Mouse (Mus musculus) CH12.LX (cell line): ENCODE measurements around the gene Zfp239. TPM values are rescaled to one million over a fixed set of nuclear protein-coding genes. Genes with fewer than 3 reads are reported as not detected.

Source experiments
- DNase-seq: peaks from one replicate; pipeline ENCODE4 v3.0.0-alpha.2; 2013; ENCODE audit errors: extremely low read depth
- H3K27ac ChIP-seq: 2 replicates; pipeline ENCODE4 v1.5.1; 2012; ENCODE audit warnings: low read depth, mild to moderate bottlenecking, control low read depth, moderate library complexity; ENCODE audit not compliant: insufficient read depth
- H3K27me3 ChIP-seq: replicated peaks from 2 replicates; pipeline ENCODE3; 2012; ENCODE audit warnings: inconsistent platforms
- H3K36me3 ChIP-seq, 2 experiments: replicated peaks in 1 of 2; 2 replicates each; pipeline versions ENCODE3 to v1.6.1; 2012; ENCODE audit warnings: inconsistent platforms in 1 of 2, low read length in 1 of 2, mild to moderate bottlenecking in 1 of 2, mixed read lengths in 1 of 2, moderate library complexity in 1 of 2; ENCODE audit not compliant: control insufficient read depth in 1 of 2, insufficient read depth in 1 of 2
- H3K4me1 ChIP-seq, 2 experiments: 2 replicates each; pipeline ENCODE4 v1.6.1; 2012; ENCODE audit warnings: inconsistent platforms in 1 of 2, moderate library complexity in 1 of 2; ENCODE audit not compliant: insufficient read depth in 2 of 2, control insufficient read depth in 1 of 2
- H3K4me2 ChIP-seq: 2 replicates; pipeline ENCODE4 v1.6.1; 2012; ENCODE audit warnings: low read depth, mild to moderate bottlenecking, control low read depth; ENCODE audit not compliant: poor library complexity, insufficient read depth, severe bottlenecking
- H3K4me3 ChIP-seq, 3 experiments: fragments of 150-350 bp in 1 of 3; sonication (generic) in 1 of 3; replicated peaks in 1 of 3; 2 replicates each; pipeline versions ENCODE3 to v1.5.1; 2011 to 2012; ENCODE audit warnings: low read depth in 2 of 3, low read length in 2 of 3, mild to moderate bottlenecking in 2 of 3, moderate library complexity in 2 of 3, control low read depth in 1 of 3, improper control_type of control experiment in 1 of 3, inconsistent platforms in 1 of 3, mixed read lengths in 1 of 3; ENCODE audit not compliant: poor library complexity in 1 of 3
- H3K79me2 ChIP-seq: replicated peaks from 2 replicates; pipeline ENCODE4 v1.6.1; 2012; ENCODE audit warnings: mild to moderate bottlenecking, moderate library complexity; ENCODE audit not compliant: control insufficient read depth, poor library complexity, insufficient read depth, severe bottlenecking; ENCODE audit errors: extremely low read depth
- H3K9ac ChIP-seq: 2 replicates; pipeline ENCODE4 v1.6.1; 2012; ENCODE audit warnings: low read depth, mild to moderate bottlenecking, control low read depth, moderate library complexity; ENCODE audit not compliant: insufficient read depth
- H3K9me3 ChIP-seq: replicated peaks from 2 replicates; pipeline ENCODE3; 2012; ENCODE audit warnings: low read length, inconsistent platforms, mixed read lengths
- CHD2 ChIP-seq: IDR thresholded peaks from 2 replicates; pipeline ENCODE4 v1.6.1; 2011; ENCODE audit warnings: low read length, improper control_type of control experiment
- CTCF ChIP-seq, 2 experiments: IDR thresholded peaks in 1 of 2; conservative IDR thresholded peaks in 1 of 2; 2 replicates each; pipeline ENCODE4 v1.5.1; 2011 to 2012; ENCODE audit warnings: low read depth in 2 of 2, low read length in 2 of 2, improper control_type of control experiment in 1 of 2, inconsistent platforms in 1 of 2, mild to moderate bottlenecking in 1 of 2, moderate library complexity in 1 of 2
- ELF1 ChIP-seq: IDR thresholded peaks from 2 replicates; pipeline ENCODE4 v1.6.1; 2014; ENCODE audit warnings: low read depth, mild to moderate bottlenecking, inconsistent platforms, low read length, improper control_type of control experiment
- ETS1 ChIP-seq: conservative IDR thresholded peaks from 2 replicates; pipeline ENCODE4 v1.6.1; 2012; ENCODE audit warnings: low read depth, mild to moderate bottlenecking, inconsistent platforms, low read length, improper control_type of control experiment, moderate library complexity
- HCFC1 ChIP-seq: IDR thresholded peaks from 2 replicates; pipeline ENCODE4 v1.6.1; 2012; ENCODE audit warnings: low read depth, mild to moderate bottlenecking, inconsistent platforms, low read length, improper control_type of control experiment
- IRF4 ChIP-seq: IDR thresholded peaks from 2 replicates; pipeline ENCODE4 v1.6.1; 2014; ENCODE audit warnings: low read depth, mild to moderate bottlenecking, inconsistent platforms, low read length, improper control_type of control experiment
- JUND ChIP-seq: conservative IDR thresholded peaks from 2 replicates; pipeline ENCODE4 v1.6.1; 2011; ENCODE audit warnings: low read depth, low read length, improper control_type of control experiment
- MAZ ChIP-seq: IDR thresholded peaks from 2 replicates; pipeline ENCODE4 v1.6.1; 2012; ENCODE audit warnings: low read depth, mild to moderate bottlenecking, inconsistent platforms, low read length, improper control_type of control experiment, moderate library complexity
- PAX5 ChIP-seq: IDR thresholded peaks from 2 replicates; pipeline ENCODE4 v1.6.1; 2012; ENCODE audit warnings: low read length, inconsistent platforms, mixed read lengths
- RAD21 ChIP-seq: IDR thresholded peaks from 2 replicates; pipeline ENCODE4 v1.6.1; 2011; ENCODE audit warnings: low read depth, mild to moderate bottlenecking, low read length, improper control_type of control experiment, moderate library complexity
- SIN3A ChIP-seq: IDR thresholded peaks from 2 replicates; pipeline ENCODE4 v1.6.1; 2012; ENCODE audit warnings: low read length, improper control_type of control experiment, inconsistent platforms
- TBP ChIP-seq: conservative IDR thresholded peaks from 2 replicates; pipeline ENCODE4 v1.6.1; 2011; ENCODE audit warnings: low read depth, low read length, improper control_type of control experiment
- TCF12 ChIP-seq: IDR thresholded peaks from 2 replicates; pipeline ENCODE4 v1.6.1; 2014; ENCODE audit warnings: low read depth, mild to moderate bottlenecking, inconsistent platforms, low read length, improper control_type of control experiment
- USF1 ChIP-seq: IDR thresholded peaks from 2 replicates; pipeline ENCODE4 v1.6.1; 2014; ENCODE audit warnings: low read depth, mild to moderate bottlenecking, inconsistent platforms, low read length, improper control_type of control experiment
- ZC3H11A ChIP-seq: IDR thresholded peaks from 2 replicates; pipeline ENCODE4 v1.6.1; 2012; ENCODE audit warnings: low read depth, mild to moderate bottlenecking, inconsistent platforms, low read length, improper control_type of control experiment
- ZMIZ1 ChIP-seq: IDR thresholded peaks from 2 replicates; pipeline ENCODE4 v1.6.1; 2012; ENCODE audit warnings: low read depth, mild to moderate bottlenecking, inconsistent platforms, low read length, improper control_type of control experiment
- dilution Hi-C: fragments of 300-500 bp; cut with MboI; formaldehyde crosslinking; loops from 2 replicates; pipeline ENCODE4 v1.14.3; 2020; ENCODE audit warnings: low sequenced_read_pairs; ENCODE audit not compliant: extremely low pct_unique_long_range_greater_than_20kb, extremely low pct_ligation_motif_present
- in situ Hi-C: fragments of 300-500 bp; cut with MboI; formaldehyde crosslinking; loops from 3 replicates; pipeline ENCODE4 v1.14.3; 2019; ENCODE audit warnings: low sequenced_read_pairs, low pct_ligation_motif_present, low pct_unique_long_range_greater_than_20kb, mixed read lengths
- polyA plus RNA-seq: library from polyadenylated mRNA; unstranded; fragments of >175 nt; gene quantifications from 2 replicates; pipeline ENCODE4 v1.2.1, GENCODE M21; 2012; ENCODE audit warnings: low read depth; ENCODE audit not compliant: insufficient read length
- total RNA-seq, 2 experiments: library from RNA; depleted of rRNA; stranded (reverse); fragments of 300-350 nt in 1 of 2; fragments of >200 nt in 1 of 2; gene quantifications; 2 replicates each; pipeline ENCODE4 v1.2.3; 2012 to 2014

Zfp239 gene
- total and polyA plus RNA-seq, 3 experiments: 13.1 to 19.6 (median 16.6) TPM

DNA sequence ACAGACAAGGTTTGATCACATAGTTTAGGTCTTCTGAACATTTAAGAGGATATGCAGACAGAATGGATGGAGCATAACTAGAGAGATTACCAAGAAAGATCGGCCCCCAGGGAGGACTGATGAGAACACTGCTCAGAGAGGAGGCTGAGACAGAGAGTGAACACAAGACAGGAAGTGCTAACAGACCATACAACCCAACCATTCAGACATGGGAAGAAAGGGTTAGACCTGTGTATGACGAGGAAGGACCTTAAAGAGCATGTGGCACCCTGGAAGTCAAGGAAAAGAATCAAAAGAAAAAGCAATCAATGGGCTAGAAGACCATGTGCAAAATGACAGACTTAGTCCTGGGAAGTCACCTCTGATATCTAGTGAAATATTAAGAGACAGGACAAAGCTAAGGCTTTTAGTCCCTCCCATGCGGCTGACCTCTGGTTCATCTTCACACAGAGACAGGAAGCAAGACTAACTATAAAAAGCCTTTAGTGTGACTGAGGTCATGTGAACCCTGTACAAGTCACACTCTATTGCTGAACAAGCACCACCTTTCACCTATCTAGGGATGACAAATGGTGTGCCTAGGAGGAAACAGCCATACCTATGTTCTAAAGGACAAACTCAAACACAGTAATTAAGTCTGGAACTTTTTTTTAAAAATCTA, 12.9 kb downstream of the Zfp239 start (continued):
- TF ChIP-seq RAD21: no peak
- peak; percentile 62; the same call in 1 of the 2 replicates for TF ChIP-seq ELF1
- TF ChIP-seq USF1: no peak
- TF ChIP-seq SIN3A: no peak
- TF ChIP-seq CTCF (conservative IDR thresholded peaks at IDR 0.05 in 1 of 2, IDR thresholded peaks at IDR 0.05 in 1 of 2; ENCODE audit: low read depth in 2 of 2, low read length in 2 of 2): no peak
- no peak for TF ChIP-seq ZC3H11A

DNA sequence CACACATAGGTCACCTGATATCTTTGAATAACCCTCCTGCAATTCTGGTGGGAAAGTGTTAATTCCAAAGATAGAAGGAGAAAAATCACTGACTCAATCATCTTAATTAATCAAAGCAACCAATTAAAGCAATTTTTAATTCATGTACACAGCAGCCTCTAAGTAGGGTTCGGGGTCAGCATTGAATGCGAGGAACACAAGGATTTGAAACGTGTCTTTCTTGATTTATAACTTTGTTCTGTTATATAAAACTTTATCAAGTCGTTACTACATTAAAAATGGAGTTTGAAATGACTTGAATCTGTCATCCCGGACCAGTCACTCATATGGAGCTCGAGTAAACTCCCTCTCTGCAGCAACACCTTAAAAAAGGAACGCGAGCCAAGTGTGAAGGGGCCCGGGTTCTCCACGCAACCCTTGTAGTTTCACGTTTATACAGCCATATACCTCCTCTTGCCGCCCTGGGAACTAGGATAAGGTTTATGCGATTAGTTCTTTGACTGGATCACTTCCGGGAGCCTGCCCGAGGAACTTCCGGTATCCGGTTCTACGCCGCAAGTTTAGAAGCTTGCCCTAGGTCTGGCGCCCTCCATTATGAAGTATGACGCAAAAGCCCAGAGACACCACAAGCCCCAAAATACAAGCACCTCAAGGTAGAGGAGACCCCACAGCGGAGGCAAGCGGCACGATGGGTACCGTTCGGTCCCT, 17.0 kb downstream of the Zfp239 start:
- H3K9ac ChIP-seq: peak overlapping the region; percentile 86
- no peaks in the 10 kb centered on the region for H3K9me3 ChIP-seq
- H3K4me3 ChIP-seq: peak overlapping the region; percentile 66 to 83 (median 68)
- dilution Hi-C loops (no loop called here), in situ Hi-C loops (no loop called here)
- H3K36me3 ChIP-seq: peaks cover 0 to under 1% of the 10 kb centered on the region in 2 experiments
- no peaks in the 10 kb centered on the region for H3K27me3 ChIP-seq
- peaks cover 8 to 40% of the 10 kb centered on the region in 2 experiments; a peak in 3 of 4 replicates for H3K4me1 ChIP-seq
- H3K27ac ChIP-seq: peak overlapping the region; percentile 94
- peak overlapping the region; percentile 93 for H3K4me2 ChIP-seq
- TF ChIP-seq HCFC1 (peak; percentile 78), RAD21 (no peak), CHD2 (peak; percentile 34), SIN3A (no peak), ELF1 (peak; percentile 96), ZMIZ1 (peak; percentile 85; the same call in 1 of the 2 replicates), ETS1 (peak; percentile 23), TBP (peak; percentile 70; the same call in 1 of the 2 replicates), PAX5 (no peak), TCF12 (0 out of 2 replicates have a peak, but pooled peaks have one; percentile 48), JUND (0 out of 2 replicates have a peak, but pooled peaks have one; percentile 26), IRF4 (peak; percentile 46; the same call in 1 of the 2 replicates), MAZ (peak; percentile 84; the same call in 1 of the 2 replicates)
- TF ChIP-seq, all 38 proteins: peak for 10
- no peaks in the 10 kb centered on the region for H3K79me2 ChIP-seq
- DNase-seq: peak; percentile 94
